Mouse (Mus musculus): ENCODE measurements around the gene Nrg4.

GRCm38 (mm10) chr9:55307557-55307956 is 19.1 kb downstream of the Nrg4 start:
- TF ChIP-seq CTCF (IDR thresholded peaks at IDR 0.05; ENCODE audit: low read depth) (no peak), EP300 (IDR thresholded peaks at IDR 0.05; ENCODE audit: low read depth) (no peak)

Data from liver, embryonic 14.5 days (tissue).